Mouse (Mus musculus) ZHBTc4 (cell line): ENCODE data around the gene Slc19a3.
A peak's percentile ranks its signal among the peaks of the same experiment; 100 is the strongest.

Source experiments
- DNase-seq: peaks from one replicate; pipeline ENCODE4 v3.0.0-alpha.2; 2011; ENCODE audit warnings: low read depth, low spot score

Gene Slc19a3

GRCm38 (mm10) chr1:83007471-83007870, 30.8 kb downstream of the Slc19a3 start:
- DNase-seq = no peak

- DNase-seq = no peak
These were observed 31.7 kb downstream of the Slc19a3 start for GRCm38 (mm10) chr1:83006218-83007179.

- peak; percentile 69 for DNase-seq
These were observed 37.9 kb downstream of the Slc19a3 start, which contains the start of gene Gm47959 for GRCm38 (mm10) chr1:83000306-83000705. Gm47959 (plus strand) TSS chr1:83000548.

GRCm38 (mm10) chr1:82993947-82994346, 44.3 kb downstream of the Slc19a3 start:
- no peak for DNase-seq

GRCm38 (mm10) chr1:82992093-82992492, 46.2 kb downstream of the Slc19a3 start:
- DNase-seq = no peak

GRCm38 (mm10) chr1:82991596-82991995, 46.7 kb downstream of the Slc19a3 start:
- no peak for DNase-seq

GRCm38 (mm10) chr1:82991062-82991461, 47.2 kb downstream of the Slc19a3 start:
- DNase-seq = no peak

- peak; percentile 66 for DNase-seq
These were observed 50.6 kb downstream of the Slc19a3 start for GRCm38 (mm10) chr1:82987530-82988198.

- DNase-seq = no peak
These were observed 51.5 kb downstream of the Slc19a3 start for GRCm38 (mm10) chr1:82986738-82987137.

GRCm38 (mm10) chr1:82977840-82978239, 60.4 kb downstream of the Slc19a3 start:
- no peak for DNase-seq

- no peak for DNase-seq
These were observed 62.5 kb downstream of the Slc19a3 start for GRCm38 (mm10) chr1:82975750-82976149.

- no peak for DNase-seq
These were observed 63.9 kb downstream of the Slc19a3 start for GRCm38 (mm10) chr1:82974342-82974741.

- peak; percentile 67 for DNase-seq
These were observed 64.3 kb downstream of the Slc19a3 start for GRCm38 (mm10) chr1:82973901-82974300.

- DNase-seq = no peak
These were observed 65.0 kb downstream of the Slc19a3 start for GRCm38 (mm10) chr1:82973244-82973643.

GRCm38 (mm10) chr1:82972046-82972445, 66.2 kb downstream of the Slc19a3 start:
- DNase-seq = no peak

- no peak for DNase-seq
These were observed 71.8 kb downstream of the Slc19a3 start for GRCm38 (mm10) chr1:82966413-82966812.
